Mouse (Mus musculus) lung, postnatal 10 days (tissue): ENCODE results near the gene Lamb3.

ENCODE experiments used
- DNase-seq: peaks from one replicate; pipeline ENCODE4 v3.0.0; 2021

The Lamb3 gene

DNA sequence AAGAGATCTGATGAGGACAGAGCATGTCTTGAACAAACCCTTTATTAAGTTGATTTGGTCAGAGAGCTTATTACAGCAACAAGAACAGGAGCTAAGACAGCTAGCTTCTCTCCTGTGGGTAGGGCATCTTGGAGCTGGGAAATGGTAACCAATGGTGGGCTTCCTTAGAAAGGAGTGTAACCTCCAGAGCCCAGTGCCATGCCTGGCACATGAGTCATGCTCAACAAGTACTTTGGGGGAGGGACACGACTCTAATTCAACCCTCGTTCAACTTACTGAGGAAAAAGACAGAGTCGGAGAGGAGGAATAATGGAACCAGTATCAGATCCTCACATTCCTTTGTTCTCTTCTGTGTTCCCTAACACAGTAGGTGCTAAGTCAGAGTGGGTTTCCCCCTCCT, 112.2 kb downstream of the Lamb3 start:
- no peak for DNase-seq

DNA sequence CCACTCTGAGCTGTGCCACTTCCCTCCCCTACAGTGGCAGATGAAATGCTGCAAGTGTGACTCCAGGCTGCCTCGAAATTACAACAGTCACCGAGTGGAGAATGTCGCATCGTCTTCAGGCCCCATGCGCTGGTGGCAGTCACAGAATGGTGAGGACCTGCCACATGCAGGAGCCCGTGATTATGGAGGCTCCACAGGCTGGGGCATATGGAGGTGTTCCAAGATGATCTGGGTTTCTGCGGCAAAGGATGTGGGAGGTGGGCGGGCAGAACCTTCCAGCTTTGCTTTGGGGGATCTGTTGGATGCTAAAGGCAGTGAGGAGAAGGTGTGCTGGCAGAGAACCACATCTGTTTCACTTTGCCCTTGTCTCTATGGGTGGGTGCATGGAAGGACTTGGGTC, 112.9 kb downstream of the Lamb3 start:
- DNase-seq = no peak

DNA sequence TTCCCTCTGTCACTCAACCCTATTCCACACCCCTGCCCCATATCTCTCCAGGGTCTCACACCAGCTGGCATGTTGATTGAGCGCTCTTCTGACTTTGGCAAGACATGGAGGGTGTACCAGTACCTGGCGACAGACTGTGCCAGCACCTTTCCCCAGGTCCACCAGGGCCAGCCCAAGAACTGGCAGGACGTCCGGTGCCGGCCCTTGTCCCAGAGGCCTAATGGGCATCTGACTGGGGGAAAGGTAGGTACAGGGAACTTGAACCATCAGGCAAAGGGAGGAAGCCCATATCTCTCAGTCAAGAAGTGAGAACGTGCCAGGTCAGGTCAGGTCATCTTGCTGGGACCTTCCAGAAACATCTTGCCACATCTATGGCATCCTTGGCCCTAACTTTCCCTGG, 116.2 kb downstream of the Lamb3 start:
- no peak for DNase-seq

DNA sequence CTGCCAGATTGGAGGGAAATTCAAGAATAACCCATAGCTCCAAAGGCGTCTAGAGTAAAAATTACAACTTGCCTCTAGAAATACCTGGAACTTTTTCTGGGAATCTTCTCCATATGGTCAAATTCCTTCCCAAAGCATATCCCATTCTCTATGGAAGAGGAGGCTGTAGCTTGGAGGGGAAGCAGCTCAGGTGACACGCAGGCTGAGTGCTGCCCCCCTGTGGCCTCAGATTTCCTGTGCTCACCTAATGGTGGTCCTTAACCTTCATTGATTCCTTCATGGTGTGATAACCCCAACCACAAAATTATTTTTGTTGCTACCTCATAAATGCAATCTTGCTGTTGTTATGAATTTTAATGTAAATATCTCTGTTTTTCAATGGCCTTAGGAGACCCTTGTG, 116.7 kb downstream of the Lamb3 start:
- peak; percentile 60 for DNase-seq

DNA sequence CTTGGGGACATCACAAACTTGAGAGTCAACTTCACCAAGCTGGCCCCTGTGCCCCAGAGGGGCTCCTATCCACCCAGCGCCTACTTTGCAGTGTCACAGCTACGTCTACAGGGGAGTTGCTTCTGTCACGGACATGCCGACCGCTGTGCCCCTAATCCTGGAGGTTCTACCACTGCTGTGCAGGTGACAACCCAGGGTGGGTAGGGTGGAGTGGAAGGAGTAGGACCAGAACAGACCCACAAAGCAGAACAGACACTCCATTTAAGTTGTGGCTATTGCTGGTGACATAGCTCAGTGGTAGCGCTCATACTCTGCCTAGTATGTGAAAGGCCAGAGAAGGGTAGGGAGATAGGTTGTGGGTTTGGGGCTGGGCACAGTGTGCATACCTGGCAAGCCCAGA, 118.4 kb downstream of the Lamb3 start:
- DNase-seq = no peak

DNA sequence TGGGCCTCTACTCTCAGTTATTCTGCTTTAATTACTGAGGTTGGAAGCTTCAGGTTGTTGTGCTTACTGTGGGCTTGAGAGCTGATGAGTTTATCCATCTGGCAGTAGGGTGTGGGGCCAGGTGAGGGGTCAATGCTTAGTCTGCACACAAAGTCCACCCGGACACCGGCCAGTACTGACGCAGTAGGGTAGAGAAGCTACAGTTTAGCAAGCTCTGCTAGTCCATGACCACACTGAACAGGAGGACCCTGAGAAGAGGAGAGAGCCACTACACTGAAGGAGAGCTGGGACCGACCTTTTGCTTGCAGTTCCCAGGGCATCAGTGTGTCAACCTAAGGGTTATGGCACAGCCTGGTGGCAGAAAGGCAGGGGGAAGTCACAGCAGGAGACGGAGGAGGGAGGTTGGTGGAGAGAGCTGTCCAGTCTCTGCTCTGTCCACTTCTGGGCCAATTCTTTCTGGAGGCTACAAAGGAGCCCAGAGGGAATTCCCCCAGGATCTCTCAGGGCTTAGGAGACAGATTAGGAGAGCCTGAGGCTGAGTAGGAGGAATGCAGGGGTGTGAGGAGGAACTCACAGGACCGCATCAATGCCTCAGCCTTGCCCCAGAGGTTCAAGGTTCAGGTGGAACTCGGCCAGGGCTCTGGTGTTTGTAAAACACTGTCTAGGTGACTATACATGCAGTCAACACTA, 119.1 kb downstream of the Lamb3 start:
- peak; percentile 28 for DNase-seq

DNA sequence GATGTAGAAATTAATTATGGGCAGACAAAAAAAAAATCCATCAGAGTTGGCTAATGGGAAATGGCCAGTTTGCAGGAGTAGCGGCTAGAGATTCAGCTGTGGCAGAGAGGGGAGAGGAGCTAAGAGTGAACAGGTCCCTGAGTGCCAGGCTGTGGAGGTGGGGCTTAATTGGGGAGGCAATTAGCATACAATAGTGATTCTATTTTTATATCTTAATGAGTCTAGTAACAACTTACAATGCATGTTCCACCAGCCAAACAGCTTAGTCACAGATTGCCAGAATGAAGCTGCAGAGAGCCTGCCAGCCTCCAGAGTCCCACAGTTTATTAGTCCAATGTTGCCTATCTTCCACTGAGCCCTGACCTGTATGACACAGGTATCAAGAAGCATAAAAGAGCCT, 119.7 kb downstream of the Lamb3 start:
- no peak for DNase-seq

DNA sequence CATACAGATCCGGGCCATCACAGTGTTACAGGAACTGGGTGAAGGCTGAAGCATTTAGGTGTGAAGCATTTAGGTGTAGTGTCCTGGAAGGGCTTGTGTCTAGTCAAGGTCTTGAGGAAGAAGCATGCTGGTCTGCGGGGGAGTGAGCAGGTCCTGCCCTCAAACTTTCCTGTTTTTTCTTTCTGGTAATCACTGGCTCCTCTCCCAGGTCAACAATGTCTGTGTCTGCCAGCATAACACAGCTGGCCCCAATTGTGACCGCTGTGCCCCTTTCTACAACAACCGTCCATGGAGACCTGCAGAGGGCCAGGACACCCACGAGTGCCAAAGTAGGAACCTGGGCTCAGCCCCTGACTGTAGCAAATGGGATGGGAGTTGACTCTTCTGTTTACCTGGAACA, 120.2 kb downstream of the Lamb3 start:
- DNase-seq = no peak

DNA sequence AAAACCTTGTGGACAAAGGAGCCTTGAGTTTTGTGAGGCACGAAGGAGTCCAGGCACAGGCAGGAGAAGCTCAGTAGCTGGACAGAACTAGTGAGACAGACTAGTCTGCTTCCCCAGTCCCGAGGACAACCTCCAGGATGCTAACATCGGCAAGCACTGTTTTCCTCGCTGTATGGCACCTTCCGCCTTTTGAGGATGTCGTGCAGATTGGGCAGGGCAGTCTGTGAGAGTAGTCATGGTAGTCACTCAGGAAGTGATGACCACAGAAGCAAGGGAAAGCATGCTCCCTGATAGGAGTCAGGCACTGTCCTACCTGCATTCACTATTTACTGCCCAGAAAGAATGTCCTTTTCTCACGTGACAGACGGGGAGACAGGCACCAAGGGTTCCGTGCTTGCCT, 122.1 kb downstream of the Lamb3 start:
- no peak for DNase-seq

DNA sequence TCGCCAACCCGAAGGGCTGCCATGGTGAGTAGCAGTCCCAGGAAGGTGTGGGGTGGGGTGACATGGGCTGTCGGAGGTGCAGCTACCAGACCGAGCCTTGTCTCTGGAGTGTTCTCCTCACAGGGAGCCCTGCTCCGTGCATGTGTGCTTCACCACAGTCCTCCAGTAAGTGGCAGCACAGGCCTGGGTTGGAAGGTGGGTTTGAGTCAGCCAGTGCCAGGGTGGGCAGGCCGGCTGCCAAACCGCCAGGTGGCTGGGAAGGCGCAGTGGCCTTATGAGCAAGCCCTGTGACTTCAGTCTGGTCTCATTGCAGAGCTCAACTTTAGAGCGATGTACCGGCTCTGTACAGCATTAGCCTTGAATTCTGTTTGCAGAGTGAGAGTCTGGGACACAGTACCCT, 122.7 kb downstream of the Lamb3 start:
- DNase-seq = peak; percentile 79

DNA sequence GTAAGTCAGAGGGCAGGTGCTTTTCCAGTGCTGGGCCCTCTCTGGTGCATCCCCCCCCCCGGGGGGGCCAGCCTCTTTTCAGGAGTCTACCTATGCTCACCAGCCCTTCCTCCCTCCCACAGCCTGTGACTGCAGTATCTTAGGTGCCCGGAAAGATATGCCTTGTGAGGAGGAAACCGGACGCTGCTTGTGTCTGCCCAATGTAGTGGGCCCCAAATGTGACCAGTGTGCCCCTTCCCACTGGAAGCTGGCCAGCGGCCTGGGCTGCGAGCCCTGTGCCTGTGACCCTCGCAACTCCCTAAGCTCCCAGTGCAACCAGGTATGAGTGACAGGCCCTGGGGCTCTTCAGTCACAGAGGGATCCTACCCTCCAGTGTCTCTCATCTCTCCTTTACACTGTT, 123.1 kb downstream of the Lamb3 start:
- DNase-seq = no peak

DNA sequence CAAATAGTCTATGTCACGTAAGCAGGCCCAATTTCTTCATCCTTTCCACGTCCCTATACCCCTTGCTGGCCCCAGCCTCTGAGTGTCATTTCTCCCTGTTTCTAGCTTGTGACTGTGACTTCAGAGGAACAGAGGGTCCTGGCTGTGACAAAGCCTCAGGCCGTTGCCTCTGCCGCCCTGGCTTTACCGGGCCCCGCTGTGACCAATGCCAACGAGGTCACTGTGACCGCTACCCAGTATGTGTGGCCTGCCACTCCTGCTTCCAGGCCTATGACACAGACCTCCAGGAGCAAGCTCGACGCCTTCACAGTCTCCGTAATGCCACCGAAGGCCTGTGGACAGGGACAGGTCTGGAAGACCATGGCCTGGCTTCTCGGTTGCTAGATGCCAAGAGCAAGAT, 124.5 kb downstream of the Lamb3 start:
- no peak for DNase-seq

DNA sequence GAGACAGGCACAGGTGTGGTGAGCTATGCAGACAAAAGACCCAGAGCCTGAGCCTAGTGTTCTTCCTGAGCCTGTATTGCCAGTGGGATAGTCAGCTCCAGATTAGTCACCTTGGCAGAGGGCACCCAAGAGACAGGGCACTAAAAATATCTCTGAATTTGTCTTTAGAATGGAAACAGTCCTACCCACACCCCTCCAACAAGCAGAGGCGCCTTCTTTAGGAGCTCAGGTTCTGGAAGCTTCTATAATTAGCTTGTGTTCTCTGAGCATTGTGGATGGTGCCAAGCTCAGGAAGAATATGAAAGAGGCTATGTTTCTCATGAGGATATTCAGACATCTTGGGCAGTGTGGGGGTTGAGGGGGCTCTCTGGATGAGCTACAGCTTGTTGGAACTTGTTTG, 125.2 kb downstream of the Lamb3 start:
- DNase-seq = no peak

DNA sequence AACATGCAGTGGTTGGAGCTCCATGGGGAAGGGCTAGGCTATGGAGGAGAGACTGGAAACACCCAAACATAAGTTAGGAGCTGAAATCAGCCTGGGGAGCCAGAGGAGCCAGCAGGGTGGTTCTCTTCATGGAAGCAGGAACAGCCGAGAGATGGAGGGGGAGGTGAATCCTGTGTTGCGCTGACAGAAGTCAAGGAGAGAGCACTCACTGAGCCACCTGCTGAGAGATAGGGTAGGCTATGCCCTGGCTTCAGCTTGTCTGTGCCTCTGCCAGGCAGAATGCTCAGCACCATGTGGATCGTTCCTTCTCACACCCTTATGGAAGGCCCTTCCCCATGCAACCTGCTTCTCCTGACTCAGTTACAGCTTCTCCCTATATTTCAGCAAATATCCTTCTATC, 126.3 kb downstream of the Lamb3 start:
- no peak for DNase-seq

DNA sequence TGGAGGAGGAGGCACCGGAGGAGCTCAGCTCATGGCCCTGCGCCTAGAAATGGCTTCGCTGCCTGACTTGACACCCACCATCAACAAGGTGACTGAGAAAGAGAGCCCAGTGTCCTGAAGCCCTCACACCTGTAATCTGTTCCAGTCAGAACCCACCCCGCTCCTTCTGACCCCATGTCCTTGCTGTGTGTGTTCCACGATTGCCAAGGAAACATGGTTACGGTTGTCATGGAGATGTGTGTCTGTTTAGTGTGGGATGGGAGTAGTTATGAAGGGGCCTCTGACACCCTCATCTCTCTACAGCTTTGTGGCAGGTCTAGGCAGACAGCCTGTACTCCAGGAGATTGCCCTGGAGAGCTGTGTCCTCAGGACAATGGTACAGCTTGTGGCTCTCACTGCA, 127.0 kb downstream of the Lamb3 start:
- peak; percentile 34 for DNase-seq

DNA sequence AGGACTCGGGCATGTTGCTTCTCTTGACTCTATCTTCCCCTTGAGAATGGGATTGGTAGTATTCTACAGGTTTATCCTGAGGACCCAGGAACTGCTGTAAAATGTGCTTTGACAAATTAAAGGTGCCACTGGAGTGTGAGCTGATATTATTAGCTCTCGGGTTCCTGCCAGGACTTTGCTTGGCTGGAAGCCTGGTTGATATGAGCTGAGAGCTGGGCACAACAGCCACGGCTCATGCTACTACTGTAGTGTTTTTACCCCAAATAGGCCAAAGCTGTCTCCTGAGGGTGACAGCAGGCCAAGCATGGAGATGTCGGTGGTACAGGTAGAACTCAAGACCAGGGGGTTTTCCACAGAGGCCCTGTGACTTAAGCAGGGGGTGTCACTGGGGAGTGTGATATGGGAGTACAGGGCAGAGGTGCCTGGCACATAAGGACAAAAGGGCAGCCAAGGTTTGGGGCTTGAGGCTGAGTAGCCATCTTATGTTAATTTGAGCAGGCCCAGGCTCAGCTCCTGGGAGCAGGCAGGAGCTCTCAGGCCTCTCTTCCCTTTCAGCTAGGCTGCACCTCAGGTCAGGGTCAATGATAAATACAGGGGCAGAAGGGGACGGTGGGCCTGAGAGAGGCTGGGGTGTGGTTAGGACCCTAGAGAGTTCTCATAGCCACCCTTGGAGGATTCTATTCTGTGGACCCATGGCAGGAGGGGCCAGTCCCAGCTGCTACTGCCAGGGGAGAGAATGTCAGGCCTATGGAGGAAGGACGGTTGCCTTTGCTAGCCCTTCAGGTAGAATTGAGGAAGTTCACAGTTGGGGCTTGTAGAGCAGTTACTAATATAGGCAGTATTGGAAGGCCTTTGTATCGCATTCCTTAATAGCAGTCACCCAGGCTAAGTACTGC, 128.9 kb downstream of the Lamb3 start:
- no peak for DNase-seq

DNA sequence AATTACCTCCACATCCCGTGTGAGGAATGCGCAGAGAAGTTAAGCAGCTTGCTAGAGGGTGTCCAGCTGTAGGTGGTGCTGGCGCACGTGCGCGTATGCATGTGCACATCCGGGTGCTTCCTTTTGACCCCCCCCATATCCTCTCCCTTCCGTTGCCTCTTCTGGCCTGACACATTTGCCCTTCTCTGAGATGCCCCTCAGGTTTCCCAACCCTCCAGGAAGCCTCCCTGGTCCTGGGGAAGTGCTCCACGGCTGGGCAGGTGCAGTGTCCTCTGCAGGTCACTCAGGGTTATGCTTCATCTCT, 129.5 kb downstream of the Lamb3 start:
- no peak for DNase-seq

DNA sequence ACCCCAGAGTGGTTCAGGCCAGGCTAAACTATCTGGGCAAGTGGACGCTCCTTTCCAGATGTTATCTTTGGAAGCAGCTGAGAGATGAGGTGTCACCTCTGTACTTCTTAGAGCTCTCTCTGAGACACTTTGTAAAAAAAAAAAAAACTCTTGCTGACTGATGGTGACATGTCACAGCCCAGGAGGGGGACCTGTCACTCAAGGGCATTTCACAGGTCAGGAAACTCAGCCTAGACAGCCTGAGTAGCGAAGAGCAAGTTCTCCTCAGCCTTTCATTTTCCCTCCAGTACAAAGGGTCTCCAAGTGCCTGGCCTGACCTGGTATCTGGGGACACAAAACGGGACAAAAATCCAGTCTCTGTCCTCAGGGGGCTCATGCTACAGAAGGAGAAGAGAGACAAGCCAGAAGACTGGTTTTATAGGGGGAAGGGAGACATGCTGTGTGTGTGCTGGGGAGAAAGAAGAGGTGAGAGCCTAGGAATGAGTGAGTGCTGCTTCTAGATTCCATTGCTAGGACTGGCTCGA, 130.3 kb downstream of the Lamb3 start:
- DNase-seq = no peak

DNA sequence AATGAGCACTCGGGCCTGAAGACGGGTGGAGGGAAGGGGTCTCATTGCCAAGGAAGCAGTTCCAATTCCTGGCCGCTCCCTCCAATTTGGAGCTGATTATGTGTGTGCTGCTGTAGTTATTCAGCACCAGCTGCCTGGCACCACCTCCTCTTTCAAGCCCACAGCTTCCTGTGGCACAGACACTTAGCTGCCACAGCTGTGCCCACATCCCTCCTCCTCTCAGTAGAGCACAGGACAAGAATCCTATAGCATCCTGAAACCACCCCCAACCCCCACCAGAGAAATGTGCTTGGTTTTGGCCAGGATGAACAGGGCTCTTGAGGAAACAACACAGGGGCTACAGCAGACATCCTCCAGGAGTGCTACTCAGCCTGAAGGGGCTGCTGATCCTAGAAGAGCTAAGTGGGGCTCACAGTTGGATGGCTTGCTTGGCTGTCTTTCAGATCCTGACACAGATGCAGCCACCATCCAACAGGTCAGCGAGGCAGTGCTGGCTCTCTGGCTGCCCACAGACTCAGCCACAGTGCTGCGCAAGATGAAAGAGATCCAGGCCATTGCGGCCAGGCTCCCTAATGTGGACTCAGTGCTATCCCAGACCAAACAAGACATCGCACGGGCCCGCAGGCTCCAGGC, 131.0 kb downstream of the Lamb3 start:
- DNase-seq = no peak

DNA sequence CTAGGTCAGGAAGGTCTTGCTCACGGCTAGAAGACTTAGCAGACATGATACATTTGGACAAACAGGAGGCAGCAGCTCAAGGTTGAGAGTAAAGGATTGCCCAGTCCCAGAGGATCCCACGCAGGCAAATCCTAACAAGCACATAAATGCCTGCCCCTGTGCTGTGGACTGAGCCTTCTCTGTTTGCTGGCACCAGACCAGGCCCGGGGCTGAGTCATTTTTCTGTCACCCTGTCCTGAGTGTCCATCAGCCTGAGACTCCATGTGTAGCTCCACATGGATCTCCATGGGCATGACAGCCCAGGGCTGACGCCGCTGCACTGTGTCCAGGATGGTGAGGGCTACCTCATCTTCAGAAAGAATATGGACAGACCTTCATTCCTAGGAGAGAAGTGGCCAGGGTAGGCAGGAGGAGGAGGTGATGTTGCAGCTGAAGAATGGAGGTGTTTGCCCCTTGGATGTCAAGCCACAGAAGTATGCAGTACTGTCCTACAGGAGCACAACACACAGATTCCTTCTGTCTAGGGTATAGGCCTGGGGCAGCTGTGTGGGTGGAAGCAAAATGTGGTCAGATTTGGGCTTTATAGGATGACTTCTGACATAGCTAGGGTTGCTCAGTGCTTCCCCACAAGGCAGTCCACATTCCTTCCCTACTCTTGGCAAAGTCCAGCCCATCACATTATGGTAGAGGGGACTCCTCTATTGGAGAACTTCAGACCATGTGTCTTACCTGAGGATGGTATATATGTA, 134.9 kb downstream of the Lamb3 start:
- peak; percentile 39 for DNase-seq

DNA sequence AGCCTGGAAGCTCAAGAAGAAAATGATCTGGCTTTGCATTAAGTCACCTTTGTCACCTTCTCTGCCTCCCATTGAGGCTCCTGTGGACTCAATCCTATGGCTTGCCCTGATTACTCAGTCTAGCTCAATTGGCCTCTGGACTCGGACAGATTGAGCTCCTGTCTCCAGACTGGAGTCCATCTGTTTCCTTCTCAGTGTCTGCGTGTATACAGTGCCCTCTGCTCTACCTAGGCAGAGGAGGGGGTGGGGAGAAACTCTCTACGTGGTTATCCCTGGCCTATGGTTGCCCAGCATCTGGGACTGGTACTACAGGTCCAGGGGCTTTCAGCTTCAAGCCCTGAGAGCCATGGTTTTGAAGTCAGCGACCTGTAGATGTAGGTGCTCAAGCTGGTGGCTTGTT, 136.4 kb downstream of the Lamb3 start:
- DNase-seq = no peak

DNA sequence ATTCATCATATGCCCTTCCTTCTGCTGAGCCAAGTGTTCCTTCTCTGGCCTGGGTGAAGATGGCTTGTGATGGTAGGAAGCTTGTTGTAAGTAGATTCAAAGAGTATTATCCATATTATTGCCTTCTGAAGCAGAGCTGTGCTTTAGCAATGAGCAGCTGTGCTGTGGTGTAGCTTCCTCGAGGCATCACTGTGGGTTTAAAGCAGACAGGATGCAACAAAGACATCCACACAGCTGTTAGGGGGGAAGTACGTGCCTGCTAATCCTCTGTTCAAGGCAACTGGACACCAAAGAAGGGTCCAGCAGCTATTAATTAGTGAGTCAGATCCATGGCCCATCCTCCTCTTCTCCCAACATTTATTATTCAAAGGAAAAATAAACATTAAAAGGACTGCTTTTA, 137.5 kb downstream of the Lamb3 start:
- no peak for DNase-seq

DNA sequence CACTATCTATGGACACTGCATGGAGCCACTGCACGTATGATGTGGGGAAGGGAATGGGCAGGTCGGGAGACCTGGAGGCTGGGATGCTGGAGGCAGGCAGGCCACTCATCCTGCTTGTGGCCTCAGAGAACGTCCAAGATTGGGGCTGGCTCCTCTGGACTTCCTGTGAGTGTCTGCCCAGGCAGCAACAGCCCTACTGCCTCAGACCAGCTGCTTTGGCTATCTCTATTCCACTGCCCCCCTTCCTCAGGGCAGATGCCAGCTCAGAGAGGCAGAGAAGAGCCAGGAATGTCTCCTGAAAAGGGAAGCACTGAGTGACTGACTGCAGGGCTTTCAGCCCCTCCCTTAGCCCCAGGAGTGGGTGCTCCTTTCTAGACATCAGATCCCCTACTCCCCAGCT, 139.4 kb downstream of the Lamb3 start:
- no peak for DNase-seq
